Mouse (Mus musculus) urinary bladder, postnatal 14 days (tissue): ENCODE results near the gene Reep6.
A peak's percentile ranks its signal among the peaks of the same experiment; 100 is the strongest.

Source experiments
- DNase-seq: peaks from one replicate; pipeline ENCODE4 v3.0.0; 2021; ENCODE audit warnings: low spot score

Reep6 gene

GRCm38 (mm10) chr10:80356001-80356682, 26.4 kb downstream of the Reep6 start, which contains the start of gene Plk5:
TSS of gene Plk5 (plus strand) at chr10:80356459.
- DNase-seq: no peak

GRCm38 (mm10) chr10:80356737-80357136, 27.0 kb downstream of the Reep6 start:
- DNase-seq: no peak

GRCm38 (mm10) chr10:80357336-80357735, 27.6 kb downstream of the Reep6 start:
- DNase-seq: no peak

- peak; percentile 60 for DNase-seq
Observed at GRCm38 (mm10) chr10:80357994-80358639, 28.4 kb downstream of the Reep6 start.

GRCm38 (mm10) chr10:80363734-80364133, 34.0 kb downstream of the Reep6 start:
- no peak for DNase-seq

- no peak for DNase-seq
Observed at GRCm38 (mm10) chr10:80365736-80366135, 36.0 kb downstream of the Reep6 start.

- DNase-seq: no peak
Observed at GRCm38 (mm10) chr10:80367954-80368353, 38.2 kb downstream of the Reep6 start.

- DNase-seq: no peak
Observed at GRCm38 (mm10) chr10:80368392-80368791, 38.6 kb downstream of the Reep6 start.

- DNase-seq: no peak
Observed at GRCm38 (mm10) chr10:80369995-80370747, 40.4 kb downstream of the Reep6 start.

GRCm38 (mm10) chr10:80371411-80371966, 41.7 kb downstream of the Reep6 start:
- peak; percentile 66 for DNase-seq

GRCm38 (mm10) chr10:80371983-80372382, 42.2 kb downstream of the Reep6 start:
- DNase-seq: no peak

GRCm38 (mm10) chr10:80372706-80373105, 43.0 kb downstream of the Reep6 start:
- no peak for DNase-seq

- DNase-seq: peak; percentile 83
Observed at GRCm38 (mm10) chr10:80374063-80374462, 44.3 kb downstream of the Reep6 start.

- DNase-seq: peak; percentile 95
Observed at GRCm38 (mm10) chr10:80376160-80376559, 46.4 kb downstream of the Reep6 start.

GRCm38 (mm10) chr10:80377716-80378115, 48.0 kb downstream of the Reep6 start:
- peak; percentile 42 for DNase-seq

- DNase-seq: no peak
Observed at GRCm38 (mm10) chr10:80382641-80383365, 53.0 kb downstream of the Reep6 start.

- DNase-seq: no peak
Observed at GRCm38 (mm10) chr10:80383431-80383830, 53.7 kb downstream of the Reep6 start.

GRCm38 (mm10) chr10:80384115-80384639, 54.4 kb downstream of the Reep6 start:
- DNase-seq: no peak

GRCm38 (mm10) chr10:80384709-80385108, 55.0 kb downstream of the Reep6 start:
- DNase-seq: no peak

GRCm38 (mm10) chr10:80385310-80385709, 55.6 kb downstream of the Reep6 start:
- no peak for DNase-seq
